Mouse (Mus musculus) heart, embryonic 15.5 days (tissue): ENCODE data around the gene Sult3a1. TPM values are rescaled to one million over a fixed set of nuclear protein-coding genes. Genes with fewer than 3 reads are reported as not detected.

Experiments used
- ATAC-seq: fragments of 200-750 bp; cut with Nextera tagmentation; replicated peaks from 2 replicates; pipeline ENCODE4 v1.8.0; 2017; ENCODE audit warnings: low read depth, moderate TSS enrichment; ENCODE audit not compliant: insufficient number of reproducible peaks, insufficient read depth, low FRiP score
- H3K27ac ChIP-seq: fragments of 300-500 bp; sonication (generic); 2 replicates; pipeline ENCODE4 v1.5.1; 2015; ENCODE audit warnings: mild to moderate bottlenecking, inconsistent platforms
- H3K27me3 ChIP-seq: fragments of 300-500 bp; sonication (generic); 2 replicates; pipeline ENCODE4 v1.6.1; 2015; ENCODE audit warnings: inconsistent platforms
- H3K36me3 ChIP-seq: fragments of 300-500 bp; sonication (generic); 2 replicates; pipeline ENCODE4 v1.6.1; 2015; ENCODE audit warnings: mild to moderate bottlenecking, inconsistent platforms
- H3K4me1 ChIP-seq: fragments of 300-500 bp; sonication (generic); replicated peaks from 2 replicates; pipeline ENCODE4 v1.6.1; 2015; ENCODE audit warnings: inconsistent platforms
- H3K4me2 ChIP-seq: fragments of 300-500 bp; sonication (generic); 2 replicates; pipeline ENCODE4 v1.6.1; 2015; ENCODE audit warnings: inconsistent platforms, mild to moderate bottlenecking, moderate library complexity
- H3K4me3 ChIP-seq: fragments of 300-500 bp; sonication (generic); 2 replicates; pipeline ENCODE4 v1.5.1; 2015; ENCODE audit warnings: mild to moderate bottlenecking, inconsistent platforms
- H3K9ac ChIP-seq: fragments of 300-500 bp; sonication (generic); 2 replicates; pipeline ENCODE4 v1.6.1; 2015; ENCODE audit warnings: mild to moderate bottlenecking, inconsistent platforms
- H3K9me3 ChIP-seq: fragments of 300-500 bp; sonication (generic); replicated peaks from 2 replicates; pipeline ENCODE4 v1.6.1; 2016; ENCODE audit warnings: inconsistent platforms
- WGBS: fragments of 180-500 bp; shearing (Covaris S2); methylation state at CpG from one replicate; pipeline ENCODE4 v1.1.7; 2015; ENCODE audit warnings: mixed read lengths; 5-methylcytosine and 5-hydroxymethylcytosine counted together
- polyA plus RNA-seq: library from polyadenylated mRNA; unstranded; fragments of >200 nt; fragmentation: Nextera tagmentation; extraction: Ambion mirVana; gene quantifications from 2 replicates; pipeline ENCODE4 v1.2.1, GENCODE M21; 2015

Sult3a1 gene
- polyA plus RNA-seq, 1 experiment from 2014 or later, result not detected

DNA sequence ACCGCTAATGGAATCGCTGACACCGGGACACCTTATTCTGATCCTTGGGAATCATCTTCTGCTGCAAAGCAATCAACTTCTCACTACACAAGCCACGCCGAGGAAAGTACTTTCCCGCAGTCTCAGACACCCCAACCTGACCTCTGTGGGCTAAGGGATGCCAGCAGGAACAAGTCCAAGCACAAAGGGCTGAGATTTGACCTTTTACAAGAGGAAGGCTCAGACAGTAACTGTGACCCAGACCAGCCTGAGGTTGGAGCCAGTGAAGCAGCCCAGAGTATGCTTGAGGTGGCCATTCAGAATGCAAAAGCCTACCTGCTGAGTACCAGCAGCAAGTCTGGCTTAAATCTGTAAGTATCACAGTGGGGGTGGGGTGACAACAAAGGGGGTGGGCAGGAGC lies 48.0 kb downstream of the Sult3a1 start:
- ATAC-seq, result no peak
- Histone ChIP-seq H3K4me1 (no peaks in the 10 kb centered on the region), H3K9me3 (no peaks in the 10 kb centered on the region), H3K27ac (no peak overlapping the region), H3K27me3 (no peaks in the 10 kb centered on the region), H3K9ac (no peak overlapping the region), H3K4me3 (peak overlapping the region; percentile 53), H3K4me2 (peak overlapping the region; percentile 71), H3K36me3 (no peaks in the 10 kb centered on the region)
- WGBS, result 5% methylated on average over 6 of the region's 6 CpGs

Other genes starting within 250 kb of the Sult3a1 start
- 0.27 TPM in 1 of 2 replicates, not detected in the other for gene Clvs2, start 233.0 kb upstream of the Sult3a1 start, polyA plus RNA-seq
- not detected in 2 replicates for gene Sult3a2, start 71.0 kb upstream of the Sult3a1 start, polyA plus RNA-seq
- 0.04 and 0.05 TPM in 2 replicates for gene Rsph4a, start 47.4 kb downstream of the Sult3a1 start, polyA plus RNA-seq
- 11.6 and 12.0 TPM in 2 replicates for gene Zup1, start 93.5 kb downstream of the Sult3a1 start, polyA plus RNA-seq
- 79.4 and 100 TPM in 2 replicates for gene Rwdd1, start 161.9 kb downstream of the Sult3a1 start, polyA plus RNA-seq
- not detected in 2 replicates for gene Trappc3l, start 179.9 kb downstream of the Sult3a1 start, polyA plus RNA-seq
- gene Calhm4, start 186.6 kb downstream of the Sult3a1 start, polyA plus RNA-seq, result not detected in 2 replicates
- gene Calhm5, start 238.8 kb downstream of the Sult3a1 start, polyA plus RNA-seq, result 1.6 and 1.9 TPM in 2 replicates